Mouse (Mus musculus) heart, postnatal 0 days (tissue): ENCODE data around the gene Ahctf1.

Experiments
- CTCF ChIP-seq: IDR thresholded peaks from 2 replicates; pipeline ENCODE4 v1.5.1; 2016; ENCODE audit warnings: antibody characterized with exemption, control low read depth, low read depth
- EP300 ChIP-seq: IDR thresholded peaks from 2 replicates; pipeline ENCODE4 v1.6.1; 2016; ENCODE audit warnings: antibody characterized with exemption, low read depth

GRCm38 (mm10) chr1:179752276-179752675 lies 51.2 kb downstream of the Ahctf1 start:
- TF ChIP-seq EP300: no peak
- no peak for TF ChIP-seq CTCF
